Mouse (Mus musculus) embryonic facial prominence, embryonic 10.5 days (tissue): ENCODE data around the gene Fgf7. TPM values are rescaled to one million over a fixed set of nuclear protein-coding genes. Genes with fewer than 3 reads are reported as not detected.

Experiments
- DNase-seq: peaks from one replicate; pipeline ENCODE4 v3.0.0-alpha.2; 2017; ENCODE audit warnings: low spot score
- H3K27ac ChIP-seq: fragments of 300-500 bp; sonication (generic); replicated peaks from 2 replicates; pipeline ENCODE4 v1.5.1; 2016; ENCODE audit warnings: mild to moderate bottlenecking
- H3K27me3 ChIP-seq: fragments of 300-500 bp; sonication (generic); replicated peaks from 2 replicates; pipeline ENCODE4 v1.6.1; 2016; ENCODE audit warnings: low read depth, mild to moderate bottlenecking; ENCODE audit not compliant: poor library complexity, severe bottlenecking
- H3K36me3 ChIP-seq: fragments of 300-500 bp; sonication (generic); replicated peaks from 2 replicates; pipeline ENCODE4 v1.6.1; 2016; ENCODE audit warnings: mild to moderate bottlenecking, moderate library complexity
- H3K4me1 ChIP-seq: fragments of 300-500 bp; sonication (generic); 2 replicates; pipeline ENCODE4 v1.6.1; 2016
- H3K4me3 ChIP-seq: fragments of 300-500 bp; sonication (generic); 2 replicates; pipeline ENCODE4 v1.5.1; 2016; ENCODE audit warnings: mild to moderate bottlenecking, moderate library complexity
- H3K9me3 ChIP-seq: fragments of 300-500 bp; sonication (generic); 2 replicates; pipeline ENCODE4 v1.6.1; 2016; ENCODE audit warnings: mild to moderate bottlenecking
- WGBS: fragments of 180-500 bp; shearing (Covaris S2); methylation state at CpG from one replicate; pipeline ENCODE4 v1.1.7; 2016; 5-methylcytosine and 5-hydroxymethylcytosine counted together
- polyA plus RNA-seq: library from polyadenylated mRNA; unstranded; fragments of >200 nt; fragmentation: Nextera tagmentation; extraction: Ambion mirVana; gene quantifications from 2 replicates; pipeline ENCODE4 v1.2.1, GENCODE M21; 2016

Fgf7 gene
- polyA plus RNA-seq, 1 experiment from 2014 or later = 0.79 TPM

- Histone ChIP-seq H3K4me3 (no peak overlapping the region), H3K9me3 (no peaks in the 10 kb centered on the region), H3K27ac (no peak overlapping the region), H3K36me3 (no peaks in the 10 kb centered on the region), H3K4me1 (peaks cover 18% of the 10 kb centered on the region), H3K27me3 (no peaks in the 10 kb centered on the region)
- DNase-seq = no peak
- WGBS = 84% methylated on average over 3 of the region's 3 CpGs
Measured at GRCm38 (mm10) chr2:126065303-126065856, 30.9 kb downstream of the Fgf7 start.

- H3K9me3 ChIP-seq = no peaks in the 10 kb centered on the region
- no peak overlapping the region for H3K27ac ChIP-seq
- no peak for DNase-seq
- 84% methylated on average over 1 of the region's 1 CpGs for WGBS
- H3K4me3 ChIP-seq = no peak overlapping the region
- H3K27me3 ChIP-seq = no peaks in the 10 kb centered on the region
- no peaks in the 10 kb centered on the region for H3K36me3 ChIP-seq
- H3K4me1 ChIP-seq = peaks cover 9% of the 10 kb centered on the region; the same call in 1 of the 2 replicates
Measured at GRCm38 (mm10) chr2:126069740-126070139, 35.3 kb downstream of the Fgf7 start.

GRCm38 (mm10) chr2:126073744-126074143 lies 39.3 kb downstream of the Fgf7 start:
- 88% methylated on average over 4 of the region's 4 CpGs for WGBS

GRCm38 (mm10) chr2:126076506-126076905 lies 42.0 kb downstream of the Fgf7 start:
- Histone ChIP-seq H3K27me3 (no peaks in the 10 kb centered on the region), H3K27ac (no peak overlapping the region), H3K4me3 (no peak overlapping the region), H3K36me3 (no peaks in the 10 kb centered on the region), H3K9me3 (no peaks in the 10 kb centered on the region), H3K4me1 (no peaks in the 10 kb centered on the region; the same call in 1 of the 2 replicates)
- no peak for DNase-seq
- 95% methylated on average over 6 of the region's 6 CpGs for WGBS

More at GRCm38 (mm10) chr2:126073744-126074143, 39.3 kb downstream of the Fgf7 start:
- no peak overlapping the region for H3K4me3 ChIP-seq
- H3K27me3 ChIP-seq = no peaks in the 10 kb centered on the region
- no peaks in the 10 kb centered on the region for H3K9me3 ChIP-seq
- H3K27ac ChIP-seq = no peak overlapping the region
- DNase-seq = no peak
- peaks cover 3% of the 10 kb centered on the region; the same call in 1 of the 2 replicates for H3K4me1 ChIP-seq
- H3K36me3 ChIP-seq = no peaks in the 10 kb centered on the region

GRCm38 (mm10) chr2:126079086-126079485 lies 44.6 kb downstream of the Fgf7 start:
- no peak for DNase-seq
- Histone ChIP-seq H3K4me1 (no peaks in the 10 kb centered on the region), H3K4me3 (no peak overlapping the region), H3K36me3 (no peaks in the 10 kb centered on the region), H3K27ac (no peak overlapping the region), H3K9me3 (no peaks in the 10 kb centered on the region), H3K27me3 (no peaks in the 10 kb centered on the region)
- 75% methylated on average over 2 of the region's 2 CpGs for WGBS

- Histone ChIP-seq H3K36me3 (no peaks in the 10 kb centered on the region), H3K9me3 (no peaks in the 10 kb centered on the region), H3K27me3 (no peaks in the 10 kb centered on the region), H3K27ac (no peak overlapping the region), H3K4me1 (no peaks in the 10 kb centered on the region), H3K4me3 (no peak overlapping the region)
- 87% methylated on average over 3 of the region's 3 CpGs for WGBS
- no peak for DNase-seq
Measured at GRCm38 (mm10) chr2:126084326-126084725, 49.9 kb downstream of the Fgf7 start.

- WGBS = 82% methylated on average over 8 of the region's 8 CpGs
- no peaks in the 10 kb centered on the region for H3K9me3 ChIP-seq
- H3K4me1 ChIP-seq = no peaks in the 10 kb centered on the region
- H3K4me3 ChIP-seq = no peak overlapping the region
- no peaks in the 10 kb centered on the region for H3K27me3 ChIP-seq
- DNase-seq = no peak
- H3K27ac ChIP-seq = no peak overlapping the region
- H3K36me3 ChIP-seq = no peaks in the 10 kb centered on the region
Measured at GRCm38 (mm10) chr2:126086187-126086586, 51.7 kb downstream of the Fgf7 start.

- WGBS = 71% methylated on average over 5 of the region's 5 CpGs
- Histone ChIP-seq H3K4me1 (no peaks in the 10 kb centered on the region), H3K4me3 (no peak overlapping the region), H3K9me3 (no peaks in the 10 kb centered on the region), H3K36me3 (no peaks in the 10 kb centered on the region), H3K27ac (no peak overlapping the region), H3K27me3 (no peaks in the 10 kb centered on the region)
- DNase-seq = no peak
Measured at GRCm38 (mm10) chr2:126090432-126090831, 56.0 kb downstream of the Fgf7 start.

GRCm38 (mm10) chr2:126094616-126095015 lies 60.2 kb downstream of the Fgf7 start:
- Histone ChIP-seq H3K27me3 (no peaks in the 10 kb centered on the region), H3K9me3 (no peaks in the 10 kb centered on the region), H3K36me3 (no peaks in the 10 kb centered on the region), H3K4me1 (no peaks in the 10 kb centered on the region), H3K27ac (no peak overlapping the region), H3K4me3 (no peak overlapping the region)
- DNase-seq = no peak
- WGBS = 88% methylated on average over 4 of the region's 4 CpGs

Other genes starting within 250 kb of the Fgf7 start
- 36.7 and 37.3 TPM in 2 replicates for gene Galk2, start 175.5 kb upstream of the Fgf7 start, polyA plus RNA-seq
- 94.9 and 98.3 TPM in 2 replicates for gene Cops2, start 175.5 kb upstream of the Fgf7 start, polyA plus RNA-seq
- not detected in 2 replicates for gene Fam227b, start 117.3 kb downstream of the Fgf7 start, polyA plus RNA-seq
- 28.1 and 29.8 TPM in 2 replicates for gene Dtwd1, start 117.5 kb downstream of the Fgf7 start, polyA plus RNA-seq
- gene Gm17555, start 180.4 kb downstream of the Fgf7 start, polyA plus RNA-seq = not detected in 2 replicates